Mouse (Mus musculus) adrenal gland, postnatal 10 days (tissue): ENCODE measurements around the gene Nek8. TPM values are rescaled to one million over a fixed set of nuclear protein-coding genes. Genes with fewer than 3 reads are reported as not detected.
A peak's percentile ranks its signal among the peaks of the same experiment; 100 is the strongest.

Experiments
- DNase-seq: peaks from one replicate; pipeline ENCODE4 v3.0.0; 2021; ENCODE audit warnings: mixed read lengths
- total RNA-seq, 2 experiments: library from RNA; stranded (reverse); gene quantifications; 2 replicates each; pipeline ENCODE4 v1.2.3; 2021

The Nek8 gene
- total RNA-seq, 2 experiments from 2014 or later: 8.6 to 10.9 TPM

DNA sequence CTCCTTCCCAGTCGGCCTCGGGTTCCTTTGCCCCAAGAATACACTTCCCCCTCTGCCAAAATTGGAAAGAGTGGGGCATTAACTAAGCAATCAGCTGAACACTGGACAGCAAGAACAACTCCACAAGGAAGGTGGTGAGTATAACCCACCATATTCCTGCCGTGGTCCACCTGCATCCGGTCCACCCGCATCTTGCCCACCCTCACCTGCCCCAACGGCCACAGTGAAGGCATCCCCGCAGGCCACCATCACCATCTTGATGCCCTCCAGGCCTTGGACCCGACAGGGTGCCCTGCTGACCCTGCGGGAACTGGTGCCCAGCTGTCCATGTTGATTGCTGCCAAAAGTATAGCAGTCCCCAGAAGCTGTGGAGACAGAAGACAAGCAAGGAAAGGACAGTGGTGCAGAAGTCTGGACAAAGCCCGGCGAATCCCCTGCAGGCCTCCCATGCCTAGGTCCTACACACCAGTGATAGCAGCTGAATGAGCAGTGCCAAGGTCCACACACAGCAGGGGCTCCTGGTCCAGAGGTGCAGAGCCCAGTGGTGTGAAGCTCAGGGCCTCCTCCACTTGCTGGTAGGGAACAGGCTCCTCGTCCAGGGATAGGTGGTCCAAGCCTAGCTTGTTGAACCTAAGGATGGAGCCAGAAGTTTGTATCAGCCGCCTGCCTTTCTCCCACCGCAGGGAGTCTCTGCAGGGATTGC is 9.1 kb downstream of the Nek8 start:
- no peak for DNase-seq

DNA sequence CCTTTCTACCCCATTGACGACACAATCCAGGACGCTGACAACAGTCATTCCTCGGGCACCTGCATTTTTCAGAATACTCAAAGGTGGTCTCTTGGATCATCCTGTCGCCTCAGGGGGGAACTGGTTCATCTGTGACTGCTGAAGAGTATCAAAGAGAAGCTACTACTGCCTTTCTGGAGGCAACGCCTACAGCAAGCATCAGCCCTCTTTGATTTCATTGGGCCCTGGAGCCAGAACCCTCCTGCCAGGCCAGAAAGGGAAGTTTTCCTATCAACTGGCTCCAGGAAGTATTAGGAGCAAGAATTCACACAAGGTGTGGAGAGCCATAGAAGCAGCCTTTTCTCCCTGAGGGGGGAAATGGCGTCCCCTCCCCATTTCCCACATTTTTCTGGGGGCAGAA is 9.8 kb downstream of the Nek8 start:
- no peak for DNase-seq

DNA sequence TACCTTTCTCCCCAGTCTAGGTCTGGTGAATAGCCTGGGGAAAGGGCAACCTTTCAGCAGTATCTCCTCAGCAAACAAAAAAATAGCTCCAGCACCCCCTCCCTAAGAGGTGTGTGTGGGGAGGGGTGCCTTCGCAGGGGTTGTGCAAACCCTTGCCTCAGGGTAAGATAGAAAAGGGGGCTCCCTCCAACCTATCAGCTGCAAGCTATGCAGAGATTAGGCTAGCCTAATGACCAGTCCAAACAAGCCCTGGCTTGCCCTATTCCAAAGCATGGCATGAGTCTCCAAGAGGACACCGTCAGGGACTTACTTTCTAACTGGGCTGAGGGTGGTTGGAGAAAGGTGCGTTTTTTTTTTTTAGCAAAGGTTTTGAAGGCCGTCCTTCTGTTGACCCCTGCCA is 10.3 kb downstream of the Nek8 start:
- no peak for DNase-seq

DNA sequence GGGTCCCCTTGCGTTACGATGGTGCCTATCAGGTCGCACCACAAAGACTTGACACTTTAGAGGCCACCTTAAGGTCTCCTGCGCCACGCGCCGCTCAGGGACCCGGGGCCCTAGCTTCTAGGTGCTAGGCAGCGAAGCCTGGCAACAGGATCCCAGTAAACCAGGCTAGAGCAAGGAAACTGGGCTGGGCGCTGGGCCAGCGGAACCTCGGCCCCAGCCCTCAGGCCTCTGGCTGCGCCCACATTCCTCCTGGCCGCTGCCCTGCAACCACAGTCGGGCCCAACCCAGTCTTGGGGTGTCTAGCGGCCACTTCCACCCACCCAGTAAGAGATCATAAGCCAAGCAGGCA is 10.7 kb downstream of the Nek8 start:
- peak; percentile 81 for DNase-seq

- peak; percentile 93 for DNase-seq
Observed at GRCm38 (mm10) chr11:78164924-78165760, 11.3 kb downstream of the Nek8 start, which contains the start of gene Traf4. TSS of gene Traf4 (minus strand) at chr11:78165589.

- DNase-seq: no peak
Observed at GRCm38 (mm10) chr11:78164604-78164923, 11.9 kb downstream of the Nek8 start.

DNA sequence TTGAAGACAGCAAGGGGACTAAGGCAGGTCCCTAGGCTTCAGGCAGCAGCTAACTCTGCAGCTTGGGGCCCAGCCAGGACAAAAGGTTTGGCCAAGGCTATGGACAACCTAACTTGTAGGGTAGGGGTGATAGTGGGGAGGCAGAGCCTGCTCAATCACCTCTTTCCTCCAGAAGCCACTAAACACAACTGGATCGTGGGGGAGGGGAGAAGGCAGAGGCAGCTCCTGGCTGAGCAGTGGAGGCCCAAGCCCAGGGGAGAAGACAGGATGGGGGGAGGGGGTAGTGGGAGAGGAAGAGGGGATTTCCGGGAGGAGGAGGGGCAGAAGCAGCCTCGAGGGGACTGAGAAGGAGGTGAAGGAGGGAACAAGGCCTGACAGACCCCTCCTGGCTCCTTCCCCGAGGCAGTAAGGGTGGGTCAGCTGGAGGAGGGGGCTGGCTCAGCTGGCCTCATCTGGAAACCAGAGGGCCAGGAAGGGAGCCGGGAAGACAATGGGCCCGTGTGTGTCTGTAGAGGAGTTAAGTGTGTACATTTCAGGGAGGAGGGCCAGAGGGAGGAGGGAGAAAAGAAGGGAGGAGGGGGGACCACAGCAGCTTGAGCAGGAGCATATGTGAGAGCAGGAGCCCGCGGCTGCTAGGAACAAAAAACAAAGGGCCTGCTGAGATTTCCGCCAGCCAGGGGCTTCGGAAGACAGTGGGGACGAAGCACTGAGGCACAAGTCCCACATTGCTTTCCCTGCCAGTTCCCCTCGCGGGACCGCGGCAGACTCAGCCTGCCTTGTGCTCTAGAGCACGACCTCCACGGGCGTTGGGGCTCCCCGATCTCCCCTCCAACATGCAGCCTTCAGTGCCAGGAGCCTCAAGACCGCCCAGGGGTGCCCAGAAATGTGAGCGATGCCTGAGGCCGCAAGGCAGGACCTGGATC is 12.5 kb downstream of the Nek8 start:
- DNase-seq: peak; percentile 88

DNA sequence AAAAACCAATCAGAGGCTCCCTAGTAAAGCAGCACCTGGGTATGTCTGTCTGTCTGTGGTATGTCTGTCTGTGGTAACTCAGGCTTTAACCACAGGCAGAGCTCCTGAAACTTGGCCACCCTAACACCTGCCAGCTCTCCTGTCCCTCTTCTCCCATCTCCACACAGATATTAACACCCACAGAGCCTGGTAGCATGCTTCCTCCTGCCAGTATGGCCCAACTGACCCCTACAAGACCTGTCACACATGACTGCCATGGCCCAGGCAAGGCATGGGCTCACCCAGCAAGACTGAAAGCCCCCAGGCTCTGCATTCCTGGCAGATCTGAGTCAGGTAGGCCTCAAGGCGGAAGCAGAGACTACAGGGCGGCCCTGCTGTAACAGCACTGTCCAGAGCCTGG is 13.4 kb downstream of the Nek8 start:
- DNase-seq: no peak

GRCm38 (mm10) chr11:78162504-78162903 is 14.0 kb downstream of the Nek8 start:
- peak; percentile 82 for DNase-seq

GRCm38 (mm10) chr11:78161968-78162367 is 14.5 kb downstream of the Nek8 start:
- no peak for DNase-seq

DNA sequence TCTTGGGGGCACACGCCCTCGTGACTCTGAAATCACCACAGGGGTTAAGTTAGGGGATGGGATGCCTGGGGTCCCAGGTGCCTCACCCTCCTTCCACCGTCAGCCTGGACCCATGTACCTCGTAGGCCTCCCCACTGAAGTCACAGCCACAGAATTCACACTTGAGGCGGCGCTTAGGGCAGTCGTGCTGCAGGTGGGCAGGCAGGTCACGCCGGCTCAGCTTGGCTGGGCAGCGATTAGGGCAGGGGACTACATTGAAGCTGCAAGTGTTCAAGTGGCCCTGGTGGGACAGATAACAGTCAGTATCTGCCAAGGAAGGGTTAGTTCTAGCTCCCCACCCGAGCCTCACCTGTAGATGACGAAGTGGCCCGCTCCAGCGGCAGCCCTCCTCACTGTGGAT is 15.3 kb downstream of the Nek8 start:
- DNase-seq: no peak

GRCm38 (mm10) chr11:78160675-78161074 is 15.8 kb downstream of the Nek8 start:
- no peak for DNase-seq

- DNase-seq: no peak
Observed at GRCm38 (mm10) chr11:78160171-78160570, 16.3 kb downstream of the Nek8 start.

GRCm38 (mm10) chr11:78159557-78159956 is 16.9 kb downstream of the Nek8 start:
- no peak for DNase-seq

- peak; percentile 85 for DNase-seq
Observed at GRCm38 (mm10) chr11:78159096-78159495, 17.4 kb downstream of the Nek8 start.

- DNase-seq: no peak
Observed at GRCm38 (mm10) chr11:78156156-78156699, 20.2 kb downstream of the Nek8 start.

- DNase-seq: no peak
Observed at GRCm38 (mm10) chr11:78155674-78156073, 20.8 kb downstream of the Nek8 start.

DNA sequence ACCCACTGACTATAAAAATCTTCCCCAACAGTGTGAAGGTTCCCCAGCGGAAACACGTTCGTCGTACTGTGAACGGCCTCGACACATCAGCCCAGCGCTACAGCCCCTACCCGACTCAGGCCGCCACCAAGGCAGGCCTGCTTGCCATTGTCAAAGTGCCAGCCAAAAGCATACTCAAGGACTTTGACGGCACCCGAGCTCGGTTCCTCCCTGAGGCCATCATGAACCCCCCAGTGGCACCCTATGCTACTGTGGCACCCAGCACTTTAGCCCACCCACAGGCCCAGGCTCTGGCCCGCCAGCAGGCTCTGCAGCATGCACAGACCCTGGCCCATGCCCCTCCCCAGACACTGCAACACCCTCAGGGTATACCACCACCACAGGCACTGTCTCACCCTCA is 22.7 kb downstream of the Nek8 start:
- DNase-seq: no peak

GRCm38 (mm10) chr11:78152299-78153231 is 23.9 kb downstream of the Nek8 start:
- DNase-seq: peak; percentile 87

DNA sequence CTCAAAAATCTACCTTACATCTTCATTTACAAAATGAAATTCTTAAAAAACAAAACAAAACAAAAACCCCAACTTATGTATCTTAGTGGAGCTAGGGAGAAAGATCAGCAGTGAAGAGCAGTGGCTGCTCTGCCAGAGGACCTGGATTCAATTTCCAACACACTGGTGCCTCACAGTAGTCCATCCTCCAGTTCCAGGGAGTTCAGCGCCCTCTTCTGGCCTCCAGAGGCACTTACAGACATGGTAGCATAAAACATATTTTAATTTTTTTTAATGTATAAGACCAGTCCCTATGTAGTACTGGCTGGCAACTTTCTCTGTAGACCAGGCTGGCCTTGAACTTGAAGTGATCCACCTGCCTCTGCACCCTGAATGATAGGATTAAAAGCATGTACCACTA is 25.3 kb downstream of the Nek8 start:
- no peak for DNase-seq
